Mouse (Mus musculus): Measurements from ENCODE around the gene Cdkn2aip.

DNA sequence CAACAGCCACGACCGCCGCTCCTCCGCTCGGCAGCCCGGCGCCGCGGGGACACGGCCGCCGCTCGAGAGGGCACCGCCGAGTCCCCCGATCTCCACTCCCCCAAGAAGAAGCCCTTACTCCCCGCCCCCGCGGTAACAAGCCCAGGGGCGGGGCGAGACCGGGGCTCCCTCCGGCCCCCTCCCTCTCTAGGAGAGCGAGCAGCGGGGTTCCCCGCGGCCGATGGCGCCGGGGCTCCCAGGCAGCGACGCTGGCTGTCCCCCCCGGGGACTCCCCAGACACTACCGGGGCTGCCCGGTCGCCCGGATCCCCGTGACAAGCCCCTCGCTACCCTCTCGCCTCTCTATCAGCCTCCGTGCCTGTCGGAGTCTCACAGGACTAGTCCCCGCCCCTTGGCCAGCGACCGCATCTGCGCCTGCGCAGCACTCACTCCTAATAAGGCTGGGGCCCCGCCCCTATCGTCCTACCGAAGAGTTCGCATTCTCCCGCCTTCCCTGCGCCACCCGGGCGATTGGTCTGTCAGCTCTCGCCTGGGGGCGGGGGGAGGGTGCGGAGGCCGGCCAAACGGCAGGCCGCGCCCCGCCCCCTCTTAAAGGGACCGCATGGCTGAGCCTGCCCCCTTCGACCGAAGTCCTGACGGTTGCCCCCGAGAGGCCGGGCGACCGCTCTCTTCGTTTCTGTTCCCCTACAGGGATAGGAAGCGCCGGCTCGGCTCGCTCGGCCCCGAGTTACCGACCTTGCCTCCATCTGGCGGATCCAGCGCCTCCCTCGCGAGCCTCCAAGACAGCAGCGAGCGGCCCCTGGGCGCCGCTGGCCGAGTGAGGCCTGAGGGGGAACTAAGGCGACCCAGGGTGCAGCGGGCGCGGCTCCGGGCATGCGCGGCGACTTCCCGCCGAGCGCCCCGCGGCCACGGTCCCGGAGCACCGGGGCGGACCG, 38.7 kb downstream of the Cdkn2aip start, which contains the start of gene Ing2:
- TF ChIP-seq CTCF (IDR thresholded peaks at IDR 0.05) (peak; percentile 28), EP300 (IDR thresholded peaks at IDR 0.05) (no peak)

Data from lung, postnatal 0 days (tissue).